Mouse (Mus musculus) bone marrow, adult 2 months (tissue): ENCODE data around the gene Wbp1.

Experiments used
- CTCF ChIP-seq: fragments of 200-500 bp; IDR thresholded peaks from 2 replicates; pipeline ENCODE4 v1.5.1; 2011; ENCODE audit warnings: low read length, control low read depth; ENCODE audit not compliant: control insufficient read depth, insufficient read depth
- POLR2A ChIP-seq: fragments of 200-500 bp; IDR thresholded peaks from 2 replicates; pipeline ENCODE4 v1.6.1; 2011; ENCODE audit warnings: low read depth, mild to moderate bottlenecking, control low read depth, low read length, borderline replicate concordance; ENCODE audit not compliant: control insufficient read depth

- no peak for TF ChIP-seq POLR2A
- no peak for TF ChIP-seq CTCF
These were observed 48.5 kb upstream of the Wbp1 start for GRCm38 (mm10) chr6:83169872-83170271.
